Mouse (Mus musculus): Measurements from ENCODE around the gene Ubald1.

The Ubald1 gene

GRCm38 (mm10) chr16:4901167-4901566 is 21.1 kb upstream of the Ubald1 start:
- intact Hi-C loops (cut with DNase I) = no loop called here

DNA sequence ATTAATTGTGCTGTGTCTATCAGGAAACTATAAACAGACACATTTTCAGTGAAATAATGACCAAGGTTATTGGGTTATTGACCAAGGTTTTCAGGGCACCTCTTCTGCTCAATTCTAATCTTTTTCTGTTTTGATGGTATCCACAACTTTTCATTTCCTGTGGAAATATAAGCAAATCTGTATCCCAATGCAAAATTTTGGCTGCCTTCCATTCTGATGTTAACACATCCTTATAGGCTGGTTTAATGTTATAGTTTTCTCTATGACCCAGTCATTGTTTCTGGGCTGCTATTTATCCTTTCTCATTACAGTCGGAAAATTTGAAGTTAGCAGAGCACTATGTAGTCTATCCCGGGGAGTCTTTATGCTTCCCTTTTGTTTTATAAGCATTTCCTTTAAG is 19.6 kb upstream of the Ubald1 start:
- intact Hi-C loops (cut with DNase I) = no loop called here

- intact Hi-C loops (cut with DNase I) = no loop called here
Measured at GRCm38 (mm10) chr16:4898881-4899280, 18.8 kb upstream of the Ubald1 start.

GRCm38 (mm10) chr16:4897146-4897730 is 17.1 kb upstream of the Ubald1 start:
- intact Hi-C loops (cut with DNase I) = no loop called here

GRCm38 (mm10) chr16:4896249-4897027 is 16.3 kb upstream of the Ubald1 start:
- intact Hi-C loops (cut with DNase I) = no loop called here

DNA sequence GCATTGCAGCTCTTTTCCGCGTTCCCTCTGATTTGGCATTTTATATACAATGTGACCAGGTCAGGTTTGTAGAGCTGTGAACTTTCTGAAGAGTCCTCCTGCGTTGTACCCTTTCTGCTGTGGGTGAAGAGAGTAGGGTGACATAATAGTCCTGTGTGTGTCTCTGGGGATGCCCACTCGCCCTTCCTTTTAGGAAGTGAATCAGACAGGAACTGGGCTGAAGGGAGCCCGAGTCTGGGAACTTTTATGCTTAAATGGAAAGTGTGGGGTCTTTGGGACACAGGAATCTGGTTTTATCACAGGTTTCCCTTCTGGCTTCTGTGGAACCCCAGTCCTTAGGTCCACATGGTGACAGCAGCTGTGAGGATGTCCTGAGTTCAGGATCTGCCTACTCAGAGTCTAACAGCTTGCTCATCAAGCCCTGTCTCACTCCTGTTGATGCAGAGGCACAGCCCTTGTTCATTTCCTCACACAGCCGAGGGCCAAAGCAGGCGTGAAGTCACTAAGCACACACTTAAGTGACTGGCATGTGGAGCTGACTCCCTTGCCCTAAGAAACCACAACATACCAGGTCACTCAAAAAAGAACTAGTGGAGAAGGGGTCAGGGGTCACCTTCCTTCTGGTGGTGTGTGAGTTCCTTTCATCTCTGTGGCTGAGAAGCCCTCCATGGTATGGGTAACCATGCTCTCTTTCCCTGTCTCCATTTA is 14.2 kb upstream of the Ubald1 start:
- intact Hi-C loops (cut with DNase I) = no loop called here

DNA sequence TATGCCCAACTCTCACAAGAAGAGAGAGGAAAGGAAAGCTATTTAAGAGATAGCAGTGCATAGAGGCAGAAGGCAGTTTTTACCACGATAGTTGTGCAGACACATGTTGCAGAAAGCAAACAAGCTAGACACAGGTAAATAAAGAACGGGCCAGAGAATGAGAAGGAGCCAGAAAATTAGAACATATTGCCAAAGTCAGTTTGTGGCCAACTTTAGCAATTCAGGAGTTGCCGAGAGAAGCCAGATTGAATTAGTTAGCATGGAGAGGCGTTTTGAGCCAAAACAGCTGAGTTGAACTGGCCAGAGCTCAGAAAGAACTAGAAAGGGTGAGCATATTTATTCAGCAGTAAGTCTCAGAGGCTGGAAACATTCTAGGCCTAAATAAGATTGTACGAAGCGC is 12.1 kb upstream of the Ubald1 start:
- intact Hi-C loops (cut with DNase I) = no loop called here

- intact Hi-C loops (cut with DNase I) = no loop called here
Measured at GRCm38 (mm10) chr16:4890201-4890709, 10.1 kb upstream of the Ubald1 start.

DNA sequence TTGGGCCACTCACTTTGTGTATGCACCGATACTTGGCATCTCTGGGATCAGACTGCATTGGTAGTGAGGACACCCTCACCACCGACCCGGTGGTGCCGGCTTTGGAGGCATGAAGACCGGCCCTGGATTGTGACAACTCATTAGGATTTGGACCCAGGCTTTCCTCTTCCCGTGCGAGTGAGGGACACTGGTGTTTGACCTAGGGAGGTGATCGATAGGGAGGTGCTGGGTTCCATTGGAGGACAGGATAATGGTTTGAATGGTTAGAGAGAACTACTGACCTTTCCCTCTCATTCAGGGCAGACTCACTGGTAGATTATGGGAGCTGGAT is 6.5 kb upstream of the Ubald1 start:
- intact Hi-C loops (cut with DNase I) = no loop called here

- intact Hi-C loops (cut with DNase I) = no loop called here
Measured at GRCm38 (mm10) chr16:4885760-4886689, 5.9 kb upstream of the Ubald1 start, which contains the start of gene Mgrn1. Mgrn1 (plus strand) TSS chr16:4886249.

DNA sequence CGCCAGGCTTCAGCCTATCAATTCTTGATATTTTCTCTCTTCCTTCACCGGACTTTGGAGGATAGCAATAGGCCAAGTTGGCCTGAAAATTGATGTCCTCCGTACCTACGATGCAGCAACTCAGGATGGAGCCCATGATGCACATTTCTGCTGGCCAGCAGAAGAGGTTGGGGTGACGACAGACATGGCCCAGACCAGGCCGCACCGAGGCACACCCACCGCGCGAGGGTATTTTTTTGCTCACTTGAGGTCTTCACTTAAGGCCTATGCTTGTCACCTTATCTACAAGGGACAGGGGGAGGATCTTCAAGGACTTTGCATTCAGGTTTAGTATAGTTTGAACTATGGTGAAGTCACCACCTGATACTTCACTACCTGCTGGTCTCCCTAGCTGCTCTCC is 4.8 kb upstream of the Ubald1 start:
- intact Hi-C loops (cut with DNase I) = no loop called here

- intact Hi-C loops (cut with DNase I) = no loop called here
Measured at GRCm38 (mm10) chr16:4881400-4882351, 1.6 kb upstream of the Ubald1 start.

DNA sequence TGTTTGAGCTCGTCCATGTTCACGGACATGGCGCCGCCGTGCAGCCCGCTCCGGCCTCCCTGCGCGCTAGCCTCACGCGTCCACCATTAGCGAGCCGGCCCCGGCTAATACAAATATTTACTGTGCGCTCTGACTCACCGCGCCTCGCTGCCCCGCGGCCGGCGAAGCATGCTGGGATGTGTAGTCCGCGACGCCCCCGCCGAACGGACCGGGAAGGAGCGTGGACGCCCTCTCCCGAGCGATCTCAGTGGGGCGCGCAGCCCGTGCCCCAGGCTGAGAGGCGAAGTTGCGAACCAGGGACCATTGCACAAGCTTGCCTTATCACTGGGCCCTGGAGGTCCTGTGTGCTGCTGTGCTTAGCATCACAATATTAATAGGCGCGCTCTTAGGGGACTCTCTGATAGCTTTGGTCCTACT is 399 bp downstream of the Ubald1 start:
- intact Hi-C loops (cut with DNase I) = loop anchor here (5.0 kb wide), 1 partner anchor 33 kb away; no protein-coding TSS in a partner anchor

GRCm38 (mm10) chr16:4879101-4879707 is 911 bp downstream of the Ubald1 start:
- intact Hi-C loops (cut with DNase I) = loop anchor here (5.0 kb wide), 1 partner anchor 33 kb away; no protein-coding TSS in a partner anchor

DNA sequence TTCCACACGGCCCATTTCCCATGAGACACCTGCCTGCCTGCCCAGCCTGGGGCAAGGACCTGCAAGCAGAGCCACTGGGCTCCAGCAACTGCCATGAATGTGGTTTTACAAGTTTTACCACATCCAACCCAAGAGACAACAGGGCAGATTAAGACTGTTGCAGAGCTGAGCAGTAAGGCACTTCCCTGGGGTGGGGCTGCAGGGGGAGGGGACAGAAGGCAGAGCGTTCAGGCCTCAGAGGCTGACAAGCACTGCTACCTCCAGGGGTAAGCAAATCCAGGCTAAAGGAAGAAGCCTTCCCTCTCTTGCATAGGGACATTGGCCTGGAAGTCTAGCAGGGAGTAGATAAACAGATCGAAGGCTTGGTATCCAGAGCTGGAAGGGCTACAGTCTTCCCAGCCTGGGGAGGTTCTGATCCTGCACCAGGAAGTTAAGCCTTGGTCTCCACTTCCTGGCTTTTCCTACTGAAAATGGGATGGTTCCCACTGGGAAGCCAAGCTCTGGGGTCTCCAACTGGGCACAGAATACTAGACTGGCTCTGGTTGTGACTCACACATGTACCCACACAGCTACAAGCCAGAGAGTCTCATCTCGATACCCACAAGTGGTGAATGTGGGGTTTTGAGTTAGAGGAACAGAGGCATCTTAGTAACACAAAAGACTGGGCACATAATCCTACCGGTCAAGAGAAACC is 1.8 kb downstream of the Ubald1 start:
- intact Hi-C loops (cut with DNase I) = loop anchor here (5.0 kb wide), 1 partner anchor 34 kb away; no protein-coding TSS in a partner anchor

DNA sequence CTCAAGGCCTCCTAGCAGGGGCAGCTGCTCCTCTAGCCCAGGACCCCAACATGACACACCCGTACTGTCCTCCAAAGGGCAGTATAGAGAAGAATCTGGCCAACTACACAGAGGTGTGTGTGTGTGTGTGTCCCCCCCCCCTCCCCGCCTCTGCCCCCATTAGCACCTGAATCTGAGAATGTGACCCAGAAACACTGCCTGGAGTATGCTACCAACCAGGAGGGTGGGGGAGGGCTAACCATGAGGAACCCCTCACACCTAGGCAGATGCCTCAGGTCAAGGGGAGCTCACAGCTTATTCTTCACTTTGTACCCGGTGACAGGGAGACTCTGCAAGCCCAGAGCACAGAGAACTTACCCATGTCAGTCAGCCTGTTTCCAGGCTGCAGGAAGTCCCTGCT is 2.4 kb downstream of the Ubald1 start:
- intact Hi-C loops (cut with DNase I) = loop anchor here (5.0 kb wide), 1 partner anchor 35 kb away; no protein-coding TSS in a partner anchor

DNA sequence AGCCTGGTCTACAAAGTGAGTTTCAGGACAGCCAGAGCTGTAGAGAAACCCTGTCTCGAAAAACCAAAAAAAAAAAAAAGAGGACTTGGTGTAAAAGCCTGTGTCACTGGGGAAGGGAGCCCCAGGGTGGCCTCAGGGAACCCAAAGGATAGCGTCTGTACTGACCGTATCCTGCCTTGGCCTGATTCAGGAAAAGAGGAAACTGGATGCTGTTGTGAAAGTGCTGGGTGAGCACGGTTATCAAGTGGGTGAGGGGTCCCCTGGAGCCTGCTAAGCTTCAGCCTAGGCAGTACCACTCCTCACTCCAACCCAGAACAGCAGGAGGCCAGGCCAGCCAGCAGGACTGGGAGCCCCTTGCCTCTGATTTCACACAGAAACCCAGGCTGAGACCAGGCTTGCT is 2.9 kb downstream of the Ubald1 start:
- intact Hi-C loops (cut with DNase I) = loop anchor here (5.0 kb wide), 1 partner anchor 35 kb away; no protein-coding TSS in a partner anchor

DNA sequence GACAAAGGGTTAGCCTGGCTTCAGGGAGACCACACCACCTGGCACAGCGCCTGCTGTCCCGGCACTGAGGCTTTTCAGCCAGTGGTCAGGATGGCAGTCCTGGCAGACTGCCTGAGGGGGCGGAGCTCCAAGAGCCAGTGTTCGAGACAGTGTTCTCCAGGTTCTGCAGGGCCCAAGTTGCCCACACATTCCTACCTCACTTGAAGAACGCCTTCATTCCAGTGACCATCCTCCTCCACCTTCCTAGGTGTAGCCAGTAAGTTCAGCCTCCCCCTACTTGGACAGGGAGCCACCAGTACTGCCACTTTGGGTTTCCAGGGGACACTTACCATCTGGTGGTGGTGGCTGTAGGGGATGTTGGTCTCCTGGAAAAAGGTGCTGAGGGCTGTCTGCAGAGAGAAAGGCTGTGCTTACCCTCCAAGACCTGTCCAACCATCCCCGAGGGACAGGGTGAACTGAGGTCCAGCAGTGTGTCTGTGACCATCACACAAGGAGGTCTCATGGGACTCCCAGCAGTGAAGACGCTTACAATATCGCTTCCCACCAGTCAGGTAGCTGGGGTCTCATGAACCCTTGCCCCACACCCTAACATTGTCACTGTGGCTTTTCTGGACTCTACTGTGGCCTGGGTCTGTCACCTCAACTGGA is 4.0 kb downstream of the Ubald1 start:
- intact Hi-C loops (cut with DNase I) = loop anchor here (5.0 kb wide), 1 partner anchor 36 kb away; no protein-coding TSS in a partner anchor
